Mouse (Mus musculus): ENCODE measurements at regions not wholly inside any gene's neighbourhood (a gene's known extent, or its start where the extent isn't known, plus 50 kb on each side); places are given as distances from the start of the nearest gene placed in this dataset.
A peak's percentile ranks its signal among the peaks of the same experiment; 100 is the strongest.

- no peak for ATAC-seq
- Histone ChIP-seq H3K27ac (ENCODE audit: low read depth, low read length) (no peak overlapping the region), H3K4me1 (ENCODE audit: insufficient read depth) (no peaks in the 10 kb centered on the region), H3K9ac (no peak overlapping the region), H3K4me3 (ENCODE audit: low read depth, low read length) (no peak overlapping the region), H3K9me3 (ENCODE audit: low read length) (no peaks in the 10 kb centered on the region), H3K36me3 (ENCODE audit: insufficient read depth) (no peaks in the 10 kb centered on the region), H3K4me2 (ENCODE audit: low read depth) (no peak overlapping the region), H3K27me3 (ENCODE audit: insufficient read depth, low read length) (no peaks in the 10 kb centered on the region)
- DNase-seq: no peak
- TF ChIP-seq CTCF (IDR thresholded peaks at IDR 0.05; ENCODE audit: low read depth): no peak
- 18% methylated on average over 2 of the region's 2 CpGs for WGBS
Measured at GRCm38 (mm10) chr11:92041695-92042094, 464.3 kb upstream of the Kif2b start.

GRCm38 (mm10) chr11:92040161-92040560 lies 462.8 kb upstream of the Kif2b start:
- H3K36me3 ChIP-seq (ENCODE audit: insufficient read depth): no peaks in the 10 kb centered on the region
- ATAC-seq: peak; percentile 71
- H3K27me3 ChIP-seq (ENCODE audit: insufficient read depth, low read length): no peaks in the 10 kb centered on the region
- 29% methylated on average over 1 of the region's 1 CpGs for WGBS
- H3K9me3 ChIP-seq (ENCODE audit: low read length): no peaks in the 10 kb centered on the region
- no peak overlapping the region for H3K4me2 ChIP-seq (ENCODE audit: low read depth)
- H3K4me1 ChIP-seq (ENCODE audit: insufficient read depth): no peaks in the 10 kb centered on the region
- H3K27ac ChIP-seq (ENCODE audit: low read depth, low read length): no peak overlapping the region
- no peak overlapping the region for H3K9ac ChIP-seq
- no peak overlapping the region for H3K4me3 ChIP-seq (ENCODE audit: low read depth, low read length)
- DNase-seq: peak; percentile 60
- TF ChIP-seq CTCF (IDR thresholded peaks at IDR 0.05; ENCODE audit: low read depth): no peak

- H3K27ac ChIP-seq (ENCODE audit: low read depth, low read length): no peak overlapping the region
- WGBS: 86% methylated on average over 3 of the region's 3 CpGs
- DNase-seq: no peak
- H3K36me3 ChIP-seq (ENCODE audit: insufficient read depth): no peaks in the 10 kb centered on the region
- no peak overlapping the region for H3K4me2 ChIP-seq (ENCODE audit: low read depth)
- H3K4me3 ChIP-seq (ENCODE audit: low read depth, low read length): no peak overlapping the region
- H3K9me3 ChIP-seq (ENCODE audit: low read length): no peaks in the 10 kb centered on the region
- no peak for TF ChIP-seq CTCF (IDR thresholded peaks at IDR 0.05; ENCODE audit: low read depth)
- ATAC-seq: no peak
- H3K27me3 ChIP-seq (ENCODE audit: insufficient read depth, low read length): no peaks in the 10 kb centered on the region
- H3K4me1 ChIP-seq (ENCODE audit: insufficient read depth): no peaks in the 10 kb centered on the region
- H3K9ac ChIP-seq: no peak overlapping the region
Measured at GRCm38 (mm10) chr11:92018419-92018818, 441.1 kb upstream of the Kif2b start.

GRCm38 (mm10) chr11:92011284-92011683 lies 433.9 kb upstream of the Kif2b start:
- no peak overlapping the region for H3K4me2 ChIP-seq (ENCODE audit: low read depth)
- H3K4me1 ChIP-seq (ENCODE audit: insufficient read depth): no peaks in the 10 kb centered on the region
- no peak for TF ChIP-seq CTCF (IDR thresholded peaks at IDR 0.05; ENCODE audit: low read depth)
- H3K27ac ChIP-seq (ENCODE audit: low read depth, low read length): no peak overlapping the region
- no peaks in the 10 kb centered on the region for H3K36me3 ChIP-seq (ENCODE audit: insufficient read depth)
- no peaks in the 10 kb centered on the region for H3K27me3 ChIP-seq (ENCODE audit: insufficient read depth, low read length)
- H3K9ac ChIP-seq: no peak overlapping the region
- DNase-seq (no peak), ATAC-seq (no peak)
- no peaks in the 10 kb centered on the region for H3K9me3 ChIP-seq (ENCODE audit: low read length)
- no peak overlapping the region for H3K4me3 ChIP-seq (ENCODE audit: low read depth, low read length)
- 79% methylated on average over 3 of the region's 3 CpGs for WGBS

- no peaks in the 10 kb centered on the region for H3K9me3 ChIP-seq (ENCODE audit: low read length)
- H3K27ac ChIP-seq (ENCODE audit: low read depth, low read length): no peak overlapping the region
- H3K36me3 ChIP-seq (ENCODE audit: insufficient read depth): no peaks in the 10 kb centered on the region
- no peak for ATAC-seq
- no peaks in the 10 kb centered on the region for H3K4me1 ChIP-seq (ENCODE audit: insufficient read depth)
- no peak overlapping the region for H3K9ac ChIP-seq
- no peak overlapping the region for H3K4me2 ChIP-seq (ENCODE audit: low read depth)
- TF ChIP-seq CTCF (IDR thresholded peaks at IDR 0.05; ENCODE audit: low read depth): no peak
- H3K4me3 ChIP-seq (ENCODE audit: low read depth, low read length): no peak overlapping the region
- H3K27me3 ChIP-seq (ENCODE audit: insufficient read depth, low read length): no peaks in the 10 kb centered on the region
- 72% methylated on average over 2 of the region's 2 CpGs for WGBS
- DNase-seq: no peak
Measured at GRCm38 (mm10) chr11:91995524-91995923, 418.2 kb upstream of the Kif2b start.

GRCm38 (mm10) chr11:91969531-91969930 lies 392.2 kb upstream of the Kif2b start:
- Histone ChIP-seq H3K4me3 (ENCODE audit: low read depth, low read length) (no peak overlapping the region), H3K9ac (no peak overlapping the region), H3K27me3 (ENCODE audit: insufficient read depth, low read length) (no peaks in the 10 kb centered on the region), H3K9me3 (ENCODE audit: low read length) (no peaks in the 10 kb centered on the region), H3K36me3 (ENCODE audit: insufficient read depth) (no peaks in the 10 kb centered on the region), H3K4me1 (ENCODE audit: insufficient read depth) (no peaks in the 10 kb centered on the region), H3K27ac (ENCODE audit: low read depth, low read length) (no peak overlapping the region), H3K4me2 (ENCODE audit: low read depth) (no peak overlapping the region)
- no peak for TF ChIP-seq CTCF (IDR thresholded peaks at IDR 0.05; ENCODE audit: low read depth)
- 89% methylated on average over 2 of the region's 2 CpGs for WGBS
- DNase-seq (no peak), ATAC-seq (no peak)

- no peak overlapping the region for H3K4me2 ChIP-seq (ENCODE audit: low read depth)
- no peaks in the 10 kb centered on the region for H3K36me3 ChIP-seq (ENCODE audit: insufficient read depth)
- H3K9me3 ChIP-seq (ENCODE audit: low read length): no peaks in the 10 kb centered on the region
- 81% methylated on average over 2 of the region's 2 CpGs for WGBS
- no peaks in the 10 kb centered on the region for H3K27me3 ChIP-seq (ENCODE audit: insufficient read depth, low read length)
- TF ChIP-seq CTCF (IDR thresholded peaks at IDR 0.05; ENCODE audit: low read depth): no peak
- DNase-seq (no peak), ATAC-seq (no peak)
- no peak overlapping the region for H3K9ac ChIP-seq
- H3K4me3 ChIP-seq (ENCODE audit: low read depth, low read length): no peak overlapping the region
- no peak overlapping the region for H3K27ac ChIP-seq (ENCODE audit: low read depth, low read length)
- H3K4me1 ChIP-seq (ENCODE audit: insufficient read depth): no peaks in the 10 kb centered on the region
Measured at GRCm38 (mm10) chr11:91944336-91944735, 367.0 kb upstream of the Kif2b start.

Small RNA genes in the stretch of these regions (microRNA-seq; reads per million reads assigned to microRNA genes)
- 0 reads per million in 2 experiments for gene Gm22702

All from forebrain, postnatal 0 days (tissue).